Mouse (Mus musculus) liver, embryonic 12.5 days (tissue): ENCODE measurements at regions not wholly inside any gene's neighbourhood (a gene's known extent, or its start where the extent isn't known, plus 50 kb on each side); places are given as distances from the start of the nearest gene placed in this dataset.

Experiments
- ATAC-seq: fragments of 200-750 bp; cut with Nextera tagmentation; 2 replicates; pipeline ENCODE4 v1.8.0; 2017; ENCODE audit warnings: moderate number of reproducible peaks, mild to moderate bottlenecking, moderate library complexity
- H3K27ac ChIP-seq: fragments of 300-500 bp; sonication (generic); 2 replicates; pipeline ENCODE4 v1.5.1; 2016; ENCODE audit warnings: mild to moderate bottlenecking
- H3K27me3 ChIP-seq: fragments of 300-500 bp; sonication (generic); replicated peaks from 2 replicates; pipeline ENCODE4 v1.6.1; 2016; ENCODE audit warnings: mild to moderate bottlenecking, moderate library complexity
- H3K36me3 ChIP-seq: fragments of 300-500 bp; sonication (generic); 2 replicates; pipeline ENCODE4 v1.6.1; 2016; ENCODE audit warnings: mild to moderate bottlenecking, moderate library complexity
- H3K4me1 ChIP-seq: fragments of 300-500 bp; sonication (generic); 2 replicates; pipeline ENCODE4 v1.6.1; 2016
- H3K4me2 ChIP-seq: fragments of 300-500 bp; sonication (generic); 2 replicates; pipeline ENCODE4 v1.6.1; 2016; ENCODE audit warnings: mild to moderate bottlenecking, moderate library complexity
- H3K4me3 ChIP-seq: fragments of 300-500 bp; sonication (generic); 2 replicates; pipeline ENCODE4 v1.5.1; 2016; ENCODE audit warnings: mild to moderate bottlenecking, moderate library complexity
- H3K9ac ChIP-seq: fragments of 300-500 bp; sonication (generic); 2 replicates; pipeline ENCODE4 v1.6.1; 2016; ENCODE audit warnings: mild to moderate bottlenecking, moderate library complexity
- H3K9me3 ChIP-seq: fragments of 300-500 bp; sonication (generic); replicated peaks from 2 replicates; pipeline ENCODE4 v1.6.1; 2016; ENCODE audit warnings: mild to moderate bottlenecking, moderate library complexity
- WGBS: fragments of 180-500 bp; shearing (Covaris S2); methylation state at CpG from one replicate; pipeline ENCODE4 v1.1.7; 2016; ENCODE audit not compliant: insufficient replicate concordance; 5-methylcytosine and 5-hydroxymethylcytosine counted together

- WGBS, result 15% methylated on average over 18 of the region's 18 CpGs
- peaks cover 14% of the 10 kb centered on the region; the same call in 1 of the 2 replicates for H3K4me1 ChIP-seq
- H3K27ac ChIP-seq, result no peak overlapping the region
- no peaks in the 10 kb centered on the region for H3K36me3 ChIP-seq
- H3K9ac ChIP-seq, result no peak overlapping the region
- H3K27me3 ChIP-seq, result no peaks in the 10 kb centered on the region; the same call in 1 of the 2 replicates
- H3K9me3 ChIP-seq, result no peaks in the 10 kb centered on the region
- H3K4me3 ChIP-seq, result no peak overlapping the region
- ATAC-seq, result 0 out of 2 replicates have a peak, but pooled peaks have one; percentile 29
- peak overlapping the region; percentile 9; the same call in 1 of the 2 replicates for H3K4me2 ChIP-seq
Measured at GRCm38 (mm10) chr3:121884328-121885248, 67.8 kb upstream of the Arhgap29 start.

- Histone ChIP-seq H3K4me3 (no peak overlapping the region), H3K36me3 (no peaks in the 10 kb centered on the region), H3K9ac (no peak overlapping the region), H3K27ac (no peak overlapping the region), H3K27me3 (no peaks in the 10 kb centered on the region), H3K4me2 (no peak overlapping the region), H3K9me3 (no peaks in the 10 kb centered on the region), H3K4me1 (peaks cover 2% of the 10 kb centered on the region; the same call in 1 of the 2 replicates)
- WGBS, result 62% methylated on average over 8 of the region's 8 CpGs
- peak; percentile 57 for ATAC-seq
Measured at GRCm38 (mm10) chr3:121880355-121880754, 65.3 kb upstream of the Abcd3 start.

DNA sequence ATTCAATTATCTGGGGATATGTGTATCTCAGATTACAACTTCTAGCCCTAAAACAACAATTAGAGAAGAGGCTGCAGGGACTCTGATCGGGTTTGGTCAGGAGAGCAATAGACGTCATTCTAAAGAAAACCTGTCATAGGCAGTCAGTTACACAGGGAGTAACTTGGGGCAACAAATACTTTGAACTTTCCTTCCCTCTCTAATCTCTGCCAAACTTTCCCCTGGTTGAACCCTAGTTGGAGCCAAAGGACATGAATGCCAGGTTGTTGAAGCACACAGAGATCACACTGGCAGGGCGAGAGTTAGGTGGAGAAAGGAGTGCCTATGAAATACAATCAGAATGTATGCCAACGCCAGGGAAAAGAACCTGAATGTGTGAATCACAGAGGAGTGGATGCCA lies 60.0 kb upstream of the Abcd3 start:
- H3K27ac ChIP-seq, result no peak overlapping the region
- no peak overlapping the region for H3K4me3 ChIP-seq
- 59% methylated on average over 4 of the region's 4 CpGs for WGBS
- H3K27me3 ChIP-seq, result no peaks in the 10 kb centered on the region
- no peak overlapping the region for H3K4me2 ChIP-seq
- H3K36me3 ChIP-seq, result no peaks in the 10 kb centered on the region
- ATAC-seq, result no peak
- no peak overlapping the region for H3K9ac ChIP-seq
- H3K4me1 ChIP-seq, result no peaks in the 10 kb centered on the region
- H3K9me3 ChIP-seq, result no peaks in the 10 kb centered on the region

DNA sequence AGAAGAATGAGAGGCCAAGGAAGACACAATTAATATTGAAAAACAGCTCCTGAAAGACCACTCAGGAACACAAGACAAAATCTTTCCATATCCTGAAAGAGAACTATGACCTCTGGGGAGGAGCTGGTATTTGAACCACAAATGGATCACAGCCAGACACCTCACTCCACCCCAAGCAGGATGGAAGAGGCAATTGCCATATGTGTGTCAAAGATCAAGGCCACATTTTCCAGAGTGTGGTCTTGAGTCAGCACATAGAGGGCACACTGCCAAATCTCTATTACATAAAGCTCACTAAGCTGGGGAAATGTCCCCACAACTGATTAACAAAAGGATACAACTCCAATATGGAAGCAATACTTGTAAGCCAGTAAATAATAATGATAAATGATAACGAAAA lies 59.5 kb upstream of the Abcd3 start:
- H3K27me3 ChIP-seq, result no peaks in the 10 kb centered on the region
- WGBS, result 60% methylated on average over 1 of the region's 1 CpGs
- no peaks in the 10 kb centered on the region for H3K9me3 ChIP-seq
- H3K9ac ChIP-seq, result no peak overlapping the region
- no peak for ATAC-seq
- H3K4me3 ChIP-seq, result no peak overlapping the region
- no peaks in the 10 kb centered on the region for H3K36me3 ChIP-seq
- no peak overlapping the region for H3K4me2 ChIP-seq
- H3K4me1 ChIP-seq, result no peaks in the 10 kb centered on the region
- H3K27ac ChIP-seq, result no peak overlapping the region

DNA sequence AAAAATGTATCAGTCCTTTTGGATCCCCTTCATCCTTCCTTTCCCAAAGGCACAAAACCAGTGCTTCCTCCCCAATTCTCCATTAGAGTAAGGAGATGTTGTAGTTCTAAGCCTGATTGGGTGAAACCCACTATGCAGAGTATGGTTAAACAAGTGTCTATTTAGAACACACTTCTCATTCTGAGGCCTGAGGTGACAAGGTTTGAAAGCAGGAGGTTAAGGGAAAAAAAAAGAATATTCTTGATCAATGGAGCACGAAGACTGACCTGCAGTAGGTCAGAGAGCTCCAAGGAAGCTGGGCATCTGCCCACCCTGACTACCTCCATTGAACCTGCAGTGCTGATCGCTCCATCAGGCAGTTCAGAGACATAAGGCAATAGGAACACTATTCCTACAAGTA lies 58.5 kb upstream of the Abcd3 start:
- ATAC-seq, result no peak
- no peaks in the 10 kb centered on the region for H3K4me1 ChIP-seq
- no peak overlapping the region for H3K4me2 ChIP-seq
- WGBS, result 58% methylated on average over 2 of the region's 2 CpGs
- no peak overlapping the region for H3K27ac ChIP-seq
- H3K27me3 ChIP-seq, result no peaks in the 10 kb centered on the region
- H3K4me3 ChIP-seq, result no peak overlapping the region
- H3K9ac ChIP-seq, result no peak overlapping the region
- no peaks in the 10 kb centered on the region for H3K9me3 ChIP-seq
- H3K36me3 ChIP-seq, result no peaks in the 10 kb centered on the region

DNA sequence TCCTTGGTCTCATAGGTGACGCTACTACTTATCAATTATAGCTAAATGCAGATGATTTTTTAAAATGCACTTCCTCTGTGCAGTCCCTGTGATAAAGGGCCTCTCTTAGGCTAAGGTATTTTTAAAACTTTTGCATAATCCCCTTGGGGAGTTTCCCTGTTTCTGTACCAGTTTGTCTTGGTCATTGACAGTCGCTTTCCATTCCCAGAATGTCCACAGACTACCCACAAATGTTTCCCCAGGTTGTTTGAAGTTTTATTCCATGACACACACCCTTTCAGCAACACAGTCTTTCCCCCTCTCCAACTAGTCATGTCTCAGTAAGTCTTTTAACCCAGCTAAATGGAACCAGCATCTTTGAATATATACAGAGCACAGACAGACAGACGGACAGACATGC lies 57.6 kb upstream of the Abcd3 start:
- Histone ChIP-seq H3K9ac (no peak overlapping the region), H3K4me1 (no peaks in the 10 kb centered on the region), H3K4me3 (no peak overlapping the region), H3K27me3 (no peaks in the 10 kb centered on the region), H3K36me3 (no peaks in the 10 kb centered on the region), H3K27ac (no peak overlapping the region), H3K4me2 (no peak overlapping the region), H3K9me3 (no peaks in the 10 kb centered on the region)
- 60% methylated on average over 3 of the region's 3 CpGs for WGBS
- ATAC-seq, result no peak

DNA sequence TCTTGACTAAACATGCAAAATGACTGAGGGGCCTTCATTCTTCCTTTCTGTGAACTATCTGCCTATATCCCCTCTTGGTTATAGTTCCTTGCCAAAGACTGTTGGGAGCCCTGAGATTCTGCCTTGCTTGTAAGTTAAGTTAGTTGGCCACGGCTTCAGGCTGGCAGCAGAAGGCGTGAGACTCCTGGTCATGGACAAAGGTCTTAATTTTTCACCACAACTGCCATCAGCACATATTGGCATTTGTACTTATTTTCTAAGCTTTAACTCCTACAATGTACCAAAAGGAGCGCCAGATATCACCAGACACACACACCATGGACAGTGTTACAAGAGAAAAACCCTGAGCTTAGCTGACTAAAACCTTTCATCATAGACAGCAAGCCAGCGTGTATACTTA lies 56.7 kb upstream of the Abcd3 start:
- ATAC-seq, result no peak
- Histone ChIP-seq H3K4me3 (no peak overlapping the region), H3K27me3 (no peaks in the 10 kb centered on the region), H3K9ac (no peak overlapping the region), H3K4me1 (no peaks in the 10 kb centered on the region), H3K27ac (no peak overlapping the region), H3K9me3 (no peaks in the 10 kb centered on the region), H3K4me2 (no peak overlapping the region), H3K36me3 (no peaks in the 10 kb centered on the region)
- 62% methylated on average over 4 of the region's 4 CpGs for WGBS

DNA sequence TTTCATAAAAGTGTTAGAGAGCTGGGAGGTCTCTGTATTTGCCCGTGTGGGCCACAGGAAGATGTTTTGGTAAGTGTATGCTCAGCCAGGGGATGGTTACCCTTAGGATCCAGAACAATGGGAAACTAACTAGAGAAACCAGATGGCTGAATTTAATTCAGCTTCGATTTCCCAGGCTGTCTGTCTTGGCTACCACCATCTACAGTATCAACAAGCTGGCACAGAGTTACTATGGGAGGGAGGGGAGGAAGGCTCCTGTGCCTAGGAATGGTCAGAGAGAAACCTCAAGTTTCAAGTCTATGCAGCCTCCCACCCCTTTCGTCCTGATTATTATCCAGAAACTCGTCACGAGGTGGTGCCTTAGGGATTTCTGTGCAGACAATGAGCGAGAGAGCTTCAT lies 55.6 kb upstream of the Abcd3 start:
- no peaks in the 10 kb centered on the region for H3K9me3 ChIP-seq
- ATAC-seq, result no peak
- H3K9ac ChIP-seq, result no peak overlapping the region
- no peak overlapping the region for H3K4me2 ChIP-seq
- no peak overlapping the region for H3K4me3 ChIP-seq
- no peaks in the 10 kb centered on the region for H3K36me3 ChIP-seq
- 54% methylated on average over 6 of the region's 6 CpGs for WGBS
- no peaks in the 10 kb centered on the region for H3K4me1 ChIP-seq
- H3K27me3 ChIP-seq, result no peaks in the 10 kb centered on the region
- no peak overlapping the region for H3K27ac ChIP-seq

DNA sequence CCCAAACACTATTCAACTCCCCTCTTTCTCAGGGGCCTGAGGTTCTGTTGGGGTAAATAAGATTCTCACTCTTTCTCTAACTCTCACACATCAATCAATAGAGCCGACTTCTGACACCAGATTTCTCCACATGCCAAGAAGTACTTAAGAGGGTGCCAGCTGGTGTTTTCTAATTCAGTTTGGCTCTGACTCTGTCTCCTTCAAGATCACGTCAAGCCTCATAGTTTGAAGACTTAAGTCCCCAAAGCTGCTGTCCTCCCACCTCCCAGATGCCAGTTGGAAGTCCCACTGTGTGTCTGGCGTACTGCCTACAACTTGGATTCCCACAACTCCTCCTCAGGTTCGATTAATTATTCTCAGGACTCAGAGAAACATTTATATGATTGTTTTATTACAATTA lies 54.6 kb upstream of the Abcd3 start:
- WGBS, result 52% methylated on average over 4 of the region's 4 CpGs
- Histone ChIP-seq H3K9me3 (no peaks in the 10 kb centered on the region), H3K27ac (no peak overlapping the region), H3K9ac (no peak overlapping the region), H3K36me3 (no peaks in the 10 kb centered on the region), H3K4me3 (no peak overlapping the region), H3K4me1 (peaks cover 3% of the 10 kb centered on the region; the same call in 1 of the 2 replicates), H3K27me3 (no peaks in the 10 kb centered on the region), H3K4me2 (no peak overlapping the region)
- ATAC-seq, result no peak

GRCm38 (mm10) chr3:121867301-121867700 lies 52.2 kb upstream of the Abcd3 start:
- no peak overlapping the region for H3K9ac ChIP-seq
- no peak overlapping the region for H3K4me3 ChIP-seq
- ATAC-seq, result peak; percentile 42; the same call in 1 of the 2 replicates
- no peaks in the 10 kb centered on the region for H3K9me3 ChIP-seq
- 59% methylated on average over 5 of the region's 5 CpGs for WGBS
- H3K4me1 ChIP-seq, result peaks cover 4% of the 10 kb centered on the region; the same call in 1 of the 2 replicates
- H3K36me3 ChIP-seq, result no peaks in the 10 kb centered on the region
- no peaks in the 10 kb centered on the region for H3K27me3 ChIP-seq
- no peak overlapping the region for H3K27ac ChIP-seq
- H3K4me2 ChIP-seq, result no peak overlapping the region

GRCm38 (mm10) chr3:121864734-121865445 lies 49.8 kb upstream of the Abcd3 start:
- Histone ChIP-seq H3K9me3 (no peaks in the 10 kb centered on the region), H3K9ac (no peak overlapping the region), H3K4me1 (peaks cover 4% of the 10 kb centered on the region; the same call in 1 of the 2 replicates), H3K4me3 (no peak overlapping the region), H3K36me3 (no peaks in the 10 kb centered on the region), H3K27me3 (no peaks in the 10 kb centered on the region), H3K27ac (no peak overlapping the region), H3K4me2 (no peak overlapping the region)
- WGBS, result 40% methylated on average over 8 of the region's 8 CpGs
- ATAC-seq, result no peak
